Mouse (Mus musculus) ovary, adult 10 weeks (tissue): ENCODE results near the gene Mef2d. TPM values are rescaled to one million over a fixed set of nuclear protein-coding genes. Genes with fewer than 3 reads are reported as not detected.

Experiments
- polyA plus RNA-seq: library from polyadenylated mRNA; stranded (reverse); fragments of 350-450 nt; fragmentation: Illumina TruSeq; extraction: RNeasy Lipid Tissue Mini Kit (QIAGEN cat#74804); gene quantifications from one replicate; pipeline ENCODE4 v1.2.3, GENCODE M21; 2014

Gene Mef2d
- 12.0 TPM for polyA plus RNA-seq

GRCm38 (mm10) chr3:88141787-88142523, at the start of gene Mef2d:
Gene Mef2d (plus strand): TSS chr3:88142372.

Other genes with a start within 250 kb of the Mef2d start
- gene Hdgf, start 236.1 kb upstream of the Mef2d start, polyA plus RNA-seq, result 146 TPM
- gene Mrpl24, start 222.9 kb upstream of the Mef2d start, polyA plus RNA-seq, result 52.2 TPM
- 42.8 TPM for gene Isg20l2, start 212.1 kb upstream of the Mef2d start, polyA plus RNA-seq
- 5.2 TPM for gene Rrnad1, start 211.7 kb upstream of the Mef2d start, polyA plus RNA-seq
- 20.6 TPM for gene Crabp2, start 193.7 kb upstream of the Mef2d start, polyA plus RNA-seq
- 8.0 TPM for gene Nes, start 171.3 kb upstream of the Mef2d start, polyA plus RNA-seq
- 0.74 TPM for gene Bcan, start 142.1 kb upstream of the Mef2d start, polyA plus RNA-seq
- gene Hapln2, start 114.8 kb upstream of the Mef2d start, polyA plus RNA-seq, result not detected
- gene Gpatch4, start 99.3 kb upstream of the Mef2d start, polyA plus RNA-seq, result 8.7 TPM
- 23.3 TPM for gene Naxe, start 83.9 kb upstream of the Mef2d start, polyA plus RNA-seq
- gene Ttc24, start 64.1 kb upstream of the Mef2d start, polyA plus RNA-seq, result not detected
- gene Iqgap3, start 60.4 kb upstream of the Mef2d start, polyA plus RNA-seq, result 0.88 TPM
- not detected for gene Rhbg, start 112.3 kb downstream of the Mef2d start, polyA plus RNA-seq
- not detected for gene Gm38392, start 144.8 kb downstream of the Mef2d start, polyA plus RNA-seq
- 6.1 TPM for gene Tsacc, start 154.6 kb downstream of the Mef2d start, polyA plus RNA-seq
- 183 TPM for gene Cct3, start 154.7 kb downstream of the Mef2d start, polyA plus RNA-seq
- gene Glmp, start 182.7 kb downstream of the Mef2d start, polyA plus RNA-seq, result 1.7 TPM
- gene Tmem79, start 193.8 kb downstream of the Mef2d start, polyA plus RNA-seq, result not detected
- gene Smg5, start 193.9 kb downstream of the Mef2d start, polyA plus RNA-seq, result 22.4 TPM
- 1.00 TPM for gene Paqr6, start 222.2 kb downstream of the Mef2d start, polyA plus RNA-seq
- gene Bglap3, start 230.4 kb downstream of the Mef2d start, polyA plus RNA-seq, result not detected
- gene Bglap2, start 236.3 kb downstream of the Mef2d start, polyA plus RNA-seq, result not detected
- gene Bglap, start 242.1 kb downstream of the Mef2d start, polyA plus RNA-seq, result not detected